Mouse (Mus musculus): Measurements from ENCODE around the gene Cldn9. TPM values are rescaled to one million over a fixed set of nuclear protein-coding genes. Genes with fewer than 3 reads are reported as not detected.

The Cldn9 gene
- total and polyA plus RNA-seq, 3 experiments = not detected

GRCm38 (mm10) chr17:23660876-23661200, 23.0 kb downstream of the Cldn9 start:
- peaks cover 7% of the 10 kb centered on the region for H3K36me3 ChIP-seq (replicated peaks)
- no peak overlapping the region for H3K4me3 ChIP-seq (ENCODE audit: low read depth, low read length)
- H3K9me3 ChIP-seq (replicated peaks) = no peaks in the 10 kb centered on the region
- ATAC-seq (ENCODE audit: extremely low read depth, insufficient number of reproducible peaks, low FRiP score, poor library complexity, severe bottlenecking) (no peak), DNase-seq (ENCODE audit: low spot score) (no peak)
- peaks cover 17% of the 10 kb centered on the region for H3K4me1 ChIP-seq (ENCODE audit: insufficient read depth, low read depth, low read length)
- no peak for TF ChIP-seq TAL1 (conservative IDR thresholded peaks at IDR 0.05; ENCODE audit: low read depth, low read length)
- no peak for TF ChIP-seq POLR2AphosphoS5 (IDR thresholded peaks at IDR 0.05; ENCODE audit: insufficient replicate concordance, low read depth, low read length)
- TF ChIP-seq GATA1 (IDR thresholded peaks at IDR 0.05; ENCODE audit: borderline replicate concordance, low read length) = no peak
- no peak for TF ChIP-seq GATA2 (IDR thresholded peaks at IDR 0.05; ENCODE audit: borderline replicate concordance, low read depth, low read length)
- no peak for TF ChIP-seq CTCF (IDR thresholded peaks at IDR 0.05; ENCODE audit: low read depth, low read length)
- peaks cover 46% of the 10 kb centered on the region for H3K27me3 ChIP-seq (ENCODE audit: insufficient read depth, low read length)

DNA sequence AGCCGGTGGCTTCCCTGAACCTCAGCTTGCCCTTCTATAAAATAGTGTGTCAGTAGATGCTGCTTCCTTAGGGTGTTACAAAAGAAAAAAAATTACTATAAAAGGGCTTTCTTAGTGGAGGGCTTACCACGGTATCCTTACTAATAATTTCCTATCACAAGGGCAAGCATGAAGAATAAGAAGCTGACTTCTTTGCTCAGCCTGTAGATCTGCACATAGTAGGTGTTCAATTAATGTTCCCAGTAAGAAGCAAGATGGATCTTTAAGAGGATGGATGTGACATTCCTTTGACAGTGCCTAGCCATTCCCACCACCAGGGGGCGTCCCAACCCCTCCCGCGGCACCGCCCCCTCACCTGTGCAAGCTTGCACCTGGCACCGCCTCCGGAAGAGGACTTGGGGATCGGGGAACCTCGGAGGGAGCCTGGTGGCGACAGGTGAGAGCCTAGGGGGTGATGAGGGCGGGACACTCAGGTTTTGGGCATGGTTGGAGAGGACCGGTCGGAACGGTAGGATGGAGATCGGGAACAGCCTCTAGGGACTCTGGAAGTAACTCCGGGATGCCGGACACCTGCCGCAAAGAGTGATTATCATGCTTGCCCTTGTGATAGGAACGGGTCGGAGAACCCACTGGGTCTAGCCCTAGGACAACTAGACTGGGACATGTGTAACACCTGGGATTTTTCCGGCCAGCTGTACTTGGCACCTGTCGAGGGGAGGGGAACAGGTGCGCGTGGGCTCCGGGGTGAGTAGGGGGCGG, 23.5 kb downstream of the Cldn9 start, which contains the start of gene Bicdl2:
Bicdl2 (plus strand) TSS at position 390 of the 759 bp plus-strand sequence.
- ATAC-seq (ENCODE audit: extremely low read depth, insufficient number of reproducible peaks, low FRiP score, poor library complexity, severe bottlenecking) = no peak; the same call in 1 of the 2 replicates

GRCm38 (mm10) chr17:23658450-23658849, 25.4 kb downstream of the Cldn9 start:
- DNase-seq (ENCODE audit: low spot score) (no peak), ATAC-seq (ENCODE audit: extremely low read depth, insufficient number of reproducible peaks, low FRiP score, poor library complexity, severe bottlenecking) (no peak)
- no peak overlapping the region for H3K4me3 ChIP-seq (ENCODE audit: low read depth, low read length)
- no peaks in the 10 kb centered on the region for H3K36me3 ChIP-seq (replicated peaks)
- no peaks in the 10 kb centered on the region for H3K9me3 ChIP-seq (replicated peaks)
- peaks cover 54% of the 10 kb centered on the region for H3K27me3 ChIP-seq (ENCODE audit: insufficient read depth, low read length)
- TF ChIP-seq TAL1 (conservative IDR thresholded peaks at IDR 0.05; ENCODE audit: low read depth, low read length) (no peak), GATA2 (IDR thresholded peaks at IDR 0.05; ENCODE audit: borderline replicate concordance, low read depth, low read length) (no peak), CTCF (IDR thresholded peaks at IDR 0.05; ENCODE audit: low read depth, low read length) (no peak), GATA1 (IDR thresholded peaks at IDR 0.05; ENCODE audit: borderline replicate concordance, low read length) (no peak), POLR2AphosphoS5 (IDR thresholded peaks at IDR 0.05; ENCODE audit: insufficient replicate concordance, low read depth, low read length) (no peak)
- peaks cover 6% of the 10 kb centered on the region for H3K4me1 ChIP-seq (ENCODE audit: insufficient read depth, low read depth, low read length)

More for the DNA sequence above, 23.5 kb downstream of the Cldn9 start, which contains the start of gene Bicdl2:
- TF ChIP-seq GATA1 (IDR thresholded peaks at IDR 0.05; ENCODE audit: borderline replicate concordance, low read length) = no peak
- peak; percentile 54; the same call in 1 of the 2 replicates for TF ChIP-seq CTCF (IDR thresholded peaks at IDR 0.05; ENCODE audit: low read depth, low read length)
- Histone ChIP-seq H3K4me3 (ENCODE audit: low read depth, low read length) (no peak within 1 kb of the TSS), H3K9me3 (replicated peaks) (no peaks in the 10 kb centered on the region), H3K27me3 (ENCODE audit: insufficient read depth, low read length) (peaks cover 49% of the 10 kb centered on the region), H3K36me3 (replicated peaks) (peaks cover 1% of the 10 kb centered on the region), H3K4me1 (ENCODE audit: insufficient read depth, low read depth, low read length) (peaks cover 16% of the 10 kb centered on the region)
- no peak for DNase-seq (ENCODE audit: low spot score)

DNA sequence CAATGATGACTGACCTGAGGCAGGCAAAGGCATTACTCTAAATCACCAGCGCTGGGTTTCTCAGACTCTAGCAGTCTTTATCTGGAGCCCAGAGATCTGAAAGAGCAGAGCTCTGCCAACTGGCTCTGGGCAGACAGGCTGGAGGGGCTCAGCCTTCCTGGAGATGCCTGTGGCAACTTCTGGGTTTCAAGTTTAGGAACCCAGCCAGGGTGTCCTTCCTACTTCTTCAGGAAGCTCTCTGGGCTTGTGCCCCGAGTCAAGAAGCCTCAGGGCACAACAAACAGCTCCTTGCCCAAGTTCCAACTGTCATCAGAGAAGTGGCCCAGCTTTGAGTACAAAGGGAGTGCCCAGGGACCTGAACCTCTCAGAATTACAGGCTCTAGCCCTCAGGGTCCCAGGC, 29.4 kb downstream of the Cldn9 start:
- no peak overlapping the region for H3K4me3 ChIP-seq (ENCODE audit: low read depth, low read length)
- ATAC-seq (ENCODE audit: extremely low read depth, insufficient number of reproducible peaks, low FRiP score, poor library complexity, severe bottlenecking) = no peak
- peaks cover 33% of the 10 kb centered on the region for H3K27me3 ChIP-seq (ENCODE audit: insufficient read depth, low read length)

GRCm38 (mm10) chr17:23654001-23654400, 29.8 kb downstream of the Cldn9 start:
- TF ChIP-seq POLR2AphosphoS5 (IDR thresholded peaks at IDR 0.05; ENCODE audit: insufficient replicate concordance, low read depth, low read length) = no peak
- no peak for TF ChIP-seq GATA2 (IDR thresholded peaks at IDR 0.05; ENCODE audit: borderline replicate concordance, low read depth, low read length)
- no peak for TF ChIP-seq TAL1 (conservative IDR thresholded peaks at IDR 0.05; ENCODE audit: low read depth, low read length)
- TF ChIP-seq GATA1 (IDR thresholded peaks at IDR 0.05; ENCODE audit: borderline replicate concordance, low read length) = no peak
- no peak for TF ChIP-seq CTCF (IDR thresholded peaks at IDR 0.05; ENCODE audit: low read depth, low read length)
- Histone ChIP-seq H3K27me3 (ENCODE audit: insufficient read depth, low read length) (peaks cover 29% of the 10 kb centered on the region), H3K9me3 (replicated peaks) (no peaks in the 10 kb centered on the region), H3K36me3 (replicated peaks) (no peaks in the 10 kb centered on the region), H3K4me3 (ENCODE audit: low read depth, low read length) (no peak overlapping the region), H3K4me1 (ENCODE audit: insufficient read depth, low read depth, low read length) (no peaks in the 10 kb centered on the region)
- DNase-seq (ENCODE audit: low spot score) (no peak), ATAC-seq (ENCODE audit: extremely low read depth, insufficient number of reproducible peaks, low FRiP score, poor library complexity, severe bottlenecking) (no peak)

More for the DNA sequence above, 29.4 kb downstream of the Cldn9 start:
- H3K9me3 ChIP-seq (replicated peaks) = no peaks in the 10 kb centered on the region
- no peak for DNase-seq (ENCODE audit: low spot score)
- H3K4me1 ChIP-seq (ENCODE audit: insufficient read depth, low read depth, low read length) = no peaks in the 10 kb centered on the region
- TF ChIP-seq GATA2 (IDR thresholded peaks at IDR 0.05; ENCODE audit: borderline replicate concordance, low read depth, low read length) (no peak), GATA1 (IDR thresholded peaks at IDR 0.05; ENCODE audit: borderline replicate concordance, low read length) (no peak), POLR2AphosphoS5 (IDR thresholded peaks at IDR 0.05; ENCODE audit: insufficient replicate concordance, low read depth, low read length) (no peak), TAL1 (conservative IDR thresholded peaks at IDR 0.05; ENCODE audit: low read depth, low read length) (no peak), CTCF (IDR thresholded peaks at IDR 0.05; ENCODE audit: low read depth, low read length) (no peak)
- H3K36me3 ChIP-seq (replicated peaks) = no peaks in the 10 kb centered on the region

DNA sequence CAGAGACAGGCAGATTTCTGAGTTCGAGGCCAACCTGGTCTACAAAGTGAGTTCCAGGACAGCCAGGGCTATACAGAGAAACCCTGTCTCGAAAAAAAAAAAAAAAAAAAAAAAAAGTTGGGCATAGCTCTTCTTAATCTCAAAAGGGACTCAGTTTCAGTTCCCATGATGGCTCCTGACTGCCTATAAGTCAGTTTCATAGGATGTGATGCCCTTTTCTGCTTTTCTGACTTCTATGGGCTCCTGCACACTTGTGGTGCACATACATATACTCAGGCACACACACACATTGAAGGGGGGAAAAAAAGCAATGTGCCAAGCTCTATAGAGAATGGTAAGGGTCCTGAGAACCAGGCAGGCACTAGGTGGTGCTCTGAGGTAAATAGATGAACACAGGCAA, 30.5 kb downstream of the Cldn9 start:
- no peak overlapping the region for H3K4me3 ChIP-seq (ENCODE audit: low read depth, low read length)
- no peaks in the 10 kb centered on the region for H3K36me3 ChIP-seq (replicated peaks)
- DNase-seq (ENCODE audit: low spot score) (no peak), ATAC-seq (ENCODE audit: extremely low read depth, insufficient number of reproducible peaks, low FRiP score, poor library complexity, severe bottlenecking) (no peak)
- no peaks in the 10 kb centered on the region for H3K4me1 ChIP-seq (ENCODE audit: insufficient read depth, low read depth, low read length)
- TF ChIP-seq GATA1 (IDR thresholded peaks at IDR 0.05; ENCODE audit: borderline replicate concordance, low read length) (no peak), GATA2 (IDR thresholded peaks at IDR 0.05; ENCODE audit: borderline replicate concordance, low read depth, low read length) (no peak), TAL1 (conservative IDR thresholded peaks at IDR 0.05; ENCODE audit: low read depth, low read length) (no peak), CTCF (IDR thresholded peaks at IDR 0.05; ENCODE audit: low read depth, low read length) (no peak), POLR2AphosphoS5 (IDR thresholded peaks at IDR 0.05; ENCODE audit: insufficient replicate concordance, low read depth, low read length) (no peak)
- H3K27me3 ChIP-seq (ENCODE audit: insufficient read depth, low read length) = peaks cover 29% of the 10 kb centered on the region
- no peaks in the 10 kb centered on the region for H3K9me3 ChIP-seq (replicated peaks)
